Mouse (Mus musculus) liver, embryonic 14.5 days (tissue): ENCODE data around the gene Rrad. TPM values are rescaled to one million over a fixed set of nuclear protein-coding genes. Genes with fewer than 3 reads are reported as not detected.
"Not testable (repeated sequence)": the region's sequence is repeated elsewhere in the genome, so short reads cannot be mapped to it uniquely, and the experiment has no call there.

ENCODE experiments used
- ATAC-seq: fragments of 200-750 bp; cut with Nextera tagmentation; 2 replicates; pipeline ENCODE4 v1.8.0; 2017; ENCODE audit warnings: moderate number of reproducible peaks, mild to moderate bottlenecking, moderate library complexity; ENCODE audit not compliant: insufficient read depth
- DNase-seq, 3 experiments: peaks; one replicate each; pipeline ENCODE4 v3.0.0-alpha.2; 2012 to 2013; ENCODE audit warnings: low read depth in 3 of 3, low spot score in 3 of 3
- H3K27ac ChIP-seq: fragments of 300-500 bp; sonication (generic); 2 replicates; pipeline ENCODE4 v1.5.1; 2014; ENCODE audit warnings: moderate library complexity, mild to moderate bottlenecking, control low read depth, inconsistent platforms
- H3K27me3 ChIP-seq: fragments of 300-500 bp; sonication (generic); 2 replicates; pipeline ENCODE4 v1.6.1; 2014; ENCODE audit warnings: mild to moderate bottlenecking, low read length, moderate library complexity; ENCODE audit not compliant: control insufficient read depth, insufficient read depth
- H3K36me3 ChIP-seq: fragments of 300-500 bp; sonication (generic); replicated peaks from 2 replicates; pipeline ENCODE4 v1.6.1; 2014; ENCODE audit warnings: low read depth; ENCODE audit not compliant: control insufficient read depth, insufficient read depth
- H3K4me1 ChIP-seq, 2 experiments: fragments of 200-500 bp in 1 of 2; fragments of 300-500 bp in 1 of 2; sonication (generic) in 1 of 2; replicated peaks; 2 replicates each; pipeline ENCODE4 v1.6.1; 2012 to 2014; ENCODE audit warnings: antibody characterized with exemption in 1 of 2, inconsistent platforms in 1 of 2, low read length in 1 of 2; ENCODE audit not compliant: control insufficient read depth in 2 of 2, insufficient read depth in 2 of 2
- H3K4me2 ChIP-seq: fragments of 300-500 bp; sonication (generic); 2 replicates; pipeline ENCODE4 v1.6.1; 2014; ENCODE audit warnings: low read depth, mild to moderate bottlenecking, control low read depth, moderate library complexity
- H3K4me3 ChIP-seq, 2 experiments: fragments of 200-500 bp in 1 of 2; fragments of 300-500 bp in 1 of 2; sonication (generic) in 1 of 2; 2 replicates each; pipeline ENCODE4 v1.5.1; 2012 to 2014; ENCODE audit warnings: low read depth in 2 of 2, low read length in 2 of 2, mild to moderate bottlenecking in 2 of 2, control low read depth in 1 of 2, inconsistent platforms in 1 of 2, moderate library complexity in 1 of 2; ENCODE audit not compliant: insufficient read depth in 1 of 2
- H3K9ac ChIP-seq: fragments of 300-500 bp; sonication (generic); replicated peaks from 2 replicates; pipeline ENCODE4 v1.6.1; 2014; ENCODE audit warnings: mild to moderate bottlenecking, control low read depth, moderate library complexity
- H3K9me3 ChIP-seq: fragments of 300-500 bp; sonication (generic); 2 replicates; pipeline ENCODE4 v1.6.1; 2016; ENCODE audit warnings: low read length, mixed read lengths; ENCODE audit not compliant: control insufficient read depth
- CTCF ChIP-seq: IDR thresholded peaks from 2 replicates; pipeline ENCODE4 v1.5.1; 2016; ENCODE audit warnings: antibody characterized with exemption, low read depth, control low read depth
- EP300 ChIP-seq: IDR thresholded peaks from 2 replicates; pipeline ENCODE4 v1.6.1; 2016; ENCODE audit warnings: antibody characterized with exemption, low read depth
- WGBS: fragments of 180-500 bp; shearing (Covaris S2); extraction: QIAGEN DNeasy Blood & Tissue Kit; methylation state at CpG from one replicate; pipeline ENCODE4 v1.1.7; 2014; ENCODE audit not compliant: insufficient replicate concordance; 5-methylcytosine and 5-hydroxymethylcytosine counted together
- polyA plus RNA-seq, 2 experiments: library from polyadenylated mRNA; depleted of rRNA in 1 of 2; stranded (reverse) in 1 of 2; unstranded in 1 of 2; fragments of >200 nt; fragmentation: Nextera tagmentation in 1 of 2; extraction: Ambion mirVana in 1 of 2; gene quantifications; 2 replicates each; pipeline versions ENCODE4 v1.2.1 to v1.2.3; 2012 to 2014

The Rrad gene
- polyA plus RNA-seq (2012; rRNA removed) (0.21 and 0.25 TPM in 2 replicates), polyA plus RNA-seq (2014; fragmentation: Nextera tagmentation; extraction: Ambion mirVana) (0.10 and 0.54 TPM in 2 replicates)

DNA sequence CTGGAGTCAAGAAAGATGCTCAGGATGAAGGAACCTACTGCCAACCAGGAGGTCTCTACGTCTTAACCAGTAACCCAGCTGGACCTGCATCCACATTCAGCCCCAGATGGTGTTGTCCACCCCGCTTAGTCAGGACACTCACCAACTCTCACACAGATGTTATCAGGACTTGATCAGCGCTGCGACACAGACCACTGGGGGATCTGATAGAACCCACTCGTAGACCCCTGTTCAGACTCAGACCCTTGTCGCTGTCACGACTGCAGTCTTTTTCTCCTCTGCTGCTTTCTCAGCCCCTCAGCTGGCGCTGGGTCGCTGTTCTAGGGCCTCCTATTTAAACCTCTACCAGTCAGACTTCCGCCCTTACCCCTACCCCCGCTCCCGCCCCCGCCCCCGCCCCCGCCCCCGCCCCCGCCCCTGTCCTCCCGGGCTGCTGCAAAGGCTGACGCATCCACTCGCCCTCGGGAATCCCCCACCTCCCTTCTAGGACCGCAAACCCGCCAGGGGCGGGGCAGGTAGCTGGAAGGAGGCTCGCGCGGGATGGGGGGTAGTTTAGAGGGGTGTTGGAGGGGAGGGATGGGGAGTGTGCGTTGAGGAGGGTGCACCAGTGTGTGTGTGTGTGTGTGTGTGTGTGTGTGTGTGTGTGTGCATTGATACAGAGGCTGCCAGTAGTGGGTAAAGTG lies at the start of gene Rrad:
Gene Rrad, minus strand, starts transcription at position 347 of the 683 bp plus-strand sequence.
- peak within 1 kb of the TSS; percentile 48 for H3K4me2 ChIP-seq
- no peaks in the 10 kb centered on the region for H3K36me3 ChIP-seq
- peaks cover 15% of the 10 kb centered on the region for H3K27me3 ChIP-seq
- H3K4me3 ChIP-seq = peak within 1 kb of the TSS; percentile 8 to 13; a peak in 3 of 4 replicates
- DNase-seq (peak in 1 of 3 experiments; percentile 24), ATAC-seq (peak; percentile 18; the same call in 1 of the 2 replicates)
- no peak within 1 kb of the TSS for H3K27ac ChIP-seq
- WGBS = under 1% methylated on average over 27 of the region's 28 CpGs
- TF ChIP-seq CTCF (no peak), EP300 (no peak)
- H3K9me3 ChIP-seq = no peaks in the 10 kb centered on the region
- no peak within 1 kb of the TSS for H3K9ac ChIP-seq
- peaks cover 0 to 8% of the 10 kb centered on the region in 2 experiments; a peak in 2 of 4 replicates for H3K4me1 ChIP-seq

DNA sequence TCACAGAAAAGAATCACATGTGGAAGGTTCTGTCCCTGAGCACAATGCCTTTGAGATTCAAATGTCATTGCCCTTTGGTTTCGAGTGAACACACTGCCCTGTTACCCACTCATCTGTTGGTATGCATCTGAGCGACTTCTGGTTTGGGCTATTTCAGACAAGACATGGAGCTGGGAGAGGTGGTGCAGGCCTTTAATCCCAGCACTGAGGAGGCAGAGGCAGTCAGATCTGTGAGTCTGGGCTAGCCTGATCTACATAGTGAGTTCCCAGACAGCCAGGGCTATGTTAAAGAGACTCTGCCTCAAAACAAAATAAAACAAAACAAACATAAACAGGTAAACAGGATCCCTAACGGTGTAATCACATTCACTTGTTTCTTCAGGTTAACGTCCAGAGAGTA lies 24.5 kb upstream of the Rrad start:
- H3K4me1 ChIP-seq = no peaks in the 10 kb centered on the region
- DNase-seq = no peak
- no peaks in the 10 kb centered on the region for H3K27me3 ChIP-seq
- H3K4me2 ChIP-seq = no peak overlapping the region
- no peaks in the 10 kb centered on the region for H3K9me3 ChIP-seq
- no peak overlapping the region for H3K27ac ChIP-seq
- 57% methylated on average over 4 of the region's 4 CpGs for WGBS
- TF ChIP-seq EP300 (no peak), CTCF (no peak)
- H3K36me3 ChIP-seq = no peaks in the 10 kb centered on the region
- no peak overlapping the region for H3K4me3 ChIP-seq
- no peak overlapping the region for H3K9ac ChIP-seq
- ATAC-seq = no peak

DNA sequence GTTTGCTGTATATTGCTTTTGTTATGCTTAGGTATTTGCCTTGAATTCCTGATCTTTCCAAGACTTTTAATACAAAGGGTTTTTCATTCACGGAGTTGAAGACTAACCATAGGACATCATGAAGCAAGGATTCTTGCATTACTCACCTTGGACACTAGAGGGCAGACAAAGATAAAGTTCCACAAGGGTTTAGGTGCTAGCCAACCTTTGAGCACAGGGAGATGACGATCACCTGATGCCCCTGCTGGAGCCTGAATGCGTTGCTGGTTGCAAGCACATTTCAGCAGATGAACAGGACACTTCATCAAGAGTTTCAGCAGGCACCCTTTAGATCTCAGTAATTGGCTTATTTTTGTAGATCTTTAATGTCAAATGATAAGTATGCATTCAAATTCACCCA lies 23.9 kb upstream of the Rrad start:
- Histone ChIP-seq H3K4me1 (no peaks in the 10 kb centered on the region), H3K9ac (no peak overlapping the region), H3K27me3 (no peaks in the 10 kb centered on the region), H3K27ac (no peak overlapping the region), H3K9me3 (no peaks in the 10 kb centered on the region), H3K36me3 (no peaks in the 10 kb centered on the region), H3K4me3 (no peak overlapping the region), H3K4me2 (no peak overlapping the region)
- TF ChIP-seq EP300 (no peak), CTCF (peak; percentile 88)
- DNase-seq = peak; percentile 57 to 61 (median 58)
- 7% methylated on average over 3 of the region's 3 CpGs for WGBS
- ATAC-seq = no peak

DNA sequence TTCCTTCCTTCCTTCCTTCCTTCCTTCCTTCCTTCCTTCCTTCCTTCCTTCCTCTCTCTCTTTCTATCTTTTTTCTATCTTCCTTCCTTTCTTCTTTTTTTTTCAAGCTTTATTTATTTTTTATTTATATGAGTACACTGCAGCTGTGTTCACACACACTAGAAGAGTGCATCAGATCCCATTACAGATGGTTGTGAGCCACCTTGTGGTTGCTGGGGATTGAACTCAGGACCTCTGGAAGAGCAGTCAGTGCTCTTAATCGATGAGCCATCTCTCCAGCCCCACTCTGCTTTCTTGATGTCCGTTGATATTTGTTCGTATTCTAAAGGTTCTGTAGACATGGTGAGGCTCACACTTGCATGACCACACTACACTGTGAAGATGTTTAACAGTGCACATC lies 13.1 kb upstream of the Rrad start:
- not testable (repeated sequence) for DNase-seq, H3K9me3 ChIP-seq, ATAC-seq, H3K9ac ChIP-seq, H3K4me2 ChIP-seq, H3K4me3 ChIP-seq, H3K36me3 ChIP-seq, H3K27me3 ChIP-seq, H3K27ac ChIP-seq
- peaks cover 10 to 16% of the 10 kb centered on the region in 2 experiments for H3K4me1 ChIP-seq
- WGBS = 39% methylated on average over 3 of the region's 3 CpGs
- 0 out of 2 replicates have a peak, but pooled peaks have one; percentile 9 for TF ChIP-seq CTCF

DNA sequence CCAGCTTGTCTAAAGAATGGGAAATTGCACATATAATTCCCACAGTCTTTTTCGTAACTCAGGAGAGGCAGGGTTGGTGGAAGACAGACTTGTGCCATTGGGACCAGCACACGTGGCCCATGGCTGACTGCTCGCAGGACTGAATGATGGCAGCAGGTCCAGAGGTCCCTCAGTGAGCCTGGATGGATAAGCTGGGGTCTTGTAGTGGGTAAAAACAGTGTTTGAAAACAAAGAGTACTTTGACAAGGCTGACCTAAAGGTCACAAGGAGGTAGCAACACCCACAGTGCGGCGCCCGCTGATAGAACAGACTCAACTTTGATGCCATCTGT lies 11.2 kb upstream of the Rrad start:
- peaks cover 10 to 16% of the 10 kb centered on the region in 2 experiments for H3K4me1 ChIP-seq
- peak overlapping the region; percentile 96 for H3K4me2 ChIP-seq
- H3K4me3 ChIP-seq = peak overlapping the region; percentile 85 to 91
- H3K9me3 ChIP-seq = no peaks in the 10 kb centered on the region
- H3K27ac ChIP-seq = no peak overlapping the region
- TF ChIP-seq EP300 = no peak
- peak overlapping the region; percentile 80 for H3K9ac ChIP-seq
- peaks cover 10% of the 10 kb centered on the region for H3K36me3 ChIP-seq
- 78% methylated on average over 6 of the region's 6 CpGs for WGBS
- ATAC-seq (no peak), DNase-seq (no peak)
- no peaks in the 10 kb centered on the region for H3K27me3 ChIP-seq
